Mouse (Mus musculus): ENCODE data around the gene Kcne1. TPM values are rescaled to one million over a fixed set of nuclear protein-coding genes. Genes with fewer than 3 reads are reported as not detected.
A peak's percentile ranks its signal among the peaks of the same experiment; 100 is the strongest.

Kcne1 gene
- 0.13 and 0.69 TPM in 2 replicates for polyA plus RNA-seq (2016; fragmentation: Nextera tagmentation; extraction: Ambion mirVana)

GRCm38 (mm10) chr16:92359229-92359628, at the start of gene Kcne1:
Kcne1 (minus strand) TSS chr16:92359468.
- Histone ChIP-seq H3K36me3 (no peaks in the 10 kb centered on the region), H3K4me1 (peaks cover 16% of the 10 kb centered on the region), H3K27ac (no peak within 1 kb of the TSS), H3K9me3 (no peaks in the 10 kb centered on the region), H3K4me3 (no peak within 1 kb of the TSS), H3K9ac (no peak within 1 kb of the TSS), H3K27me3 (peaks cover 11% of the 10 kb centered on the region), H3K4me2 (replicated peaks) (no peak within 1 kb of the TSS)
- ATAC-seq (ENCODE audit: insufficient number of reproducible peaks, insufficient read depth, low FRiP score, low TSS enrichment), result peak; percentile 11; the same call in 1 of the 2 replicates
- whole genome bisulfite sequencing, result 53% methylated on average over 9 of the region's 9 CpGs

GRCm38 (mm10) chr16:92407883-92408282, 48.6 kb upstream of the Kcne1 start:
- WGBS, result 56% methylated on average over 2 of the region's 2 CpGs
- Histone ChIP-seq H3K4me2 (replicated peaks) (no peak overlapping the region), H3K36me3 (no peaks in the 10 kb centered on the region), H3K27ac (no peak overlapping the region), H3K27me3 (no peaks in the 10 kb centered on the region), H3K4me1 (peaks cover 16% of the 10 kb centered on the region), H3K4me3 (no peak overlapping the region), H3K9me3 (no peaks in the 10 kb centered on the region), H3K9ac (no peak overlapping the region)
- no peak for ATAC-seq (ENCODE audit: insufficient number of reproducible peaks, insufficient read depth, low FRiP score, low TSS enrichment)

GRCm38 (mm10) chr16:92404141-92404540, 44.9 kb upstream of the Kcne1 start:
- 94% methylated on average over 2 of the region's 2 CpGs for WGBS
- no peaks in the 10 kb centered on the region for H3K36me3 ChIP-seq

GRCm38 (mm10) chr16:92403069-92403468, 43.8 kb upstream of the Kcne1 start:
- H3K27ac ChIP-seq, result no peak overlapping the region
- H3K4me1 ChIP-seq, result peaks cover 47% of the 10 kb centered on the region
- H3K9me3 ChIP-seq, result no peaks in the 10 kb centered on the region
- H3K4me3 ChIP-seq, result no peak overlapping the region
- H3K4me2 ChIP-seq (replicated peaks), result no peak overlapping the region
- 0 out of 2 replicates have a peak, but pooled peaks cover 6% of the 10 kb centered on the region for H3K27me3 ChIP-seq
- H3K36me3 ChIP-seq, result no peaks in the 10 kb centered on the region
- no peak overlapping the region for H3K9ac ChIP-seq
- 77% methylated on average over 10 of the region's 10 CpGs for WGBS
- ATAC-seq (ENCODE audit: insufficient number of reproducible peaks, insufficient read depth, low FRiP score, low TSS enrichment), result no peak

More at GRCm38 (mm10) chr16:92404141-92404540, 44.9 kb upstream of the Kcne1 start:
- Histone ChIP-seq H3K4me1 (peaks cover 37% of the 10 kb centered on the region), H3K27me3 (no peaks in the 10 kb centered on the region), H3K27ac (no peak overlapping the region), H3K9me3 (no peaks in the 10 kb centered on the region), H3K4me3 (no peak overlapping the region), H3K9ac (no peak overlapping the region), H3K4me2 (replicated peaks) (no peak overlapping the region)
- ATAC-seq (ENCODE audit: insufficient number of reproducible peaks, insufficient read depth, low FRiP score, low TSS enrichment), result no peak

GRCm38 (mm10) chr16:92402216-92402615, 42.9 kb upstream of the Kcne1 start:
- H3K27me3 ChIP-seq, result 0 out of 2 replicates have a peak, but pooled peaks cover 6% of the 10 kb centered on the region
- no peak overlapping the region for H3K9ac ChIP-seq
- H3K4me1 ChIP-seq, result peaks cover 53% of the 10 kb centered on the region
- no peaks in the 10 kb centered on the region for H3K9me3 ChIP-seq
- H3K36me3 ChIP-seq, result no peaks in the 10 kb centered on the region
- no peak overlapping the region for H3K27ac ChIP-seq
- ATAC-seq (ENCODE audit: insufficient number of reproducible peaks, insufficient read depth, low FRiP score, low TSS enrichment), result no peak
- 34% methylated on average over 8 of the region's 8 CpGs for WGBS
- H3K4me3 ChIP-seq, result no peak overlapping the region
- no peak overlapping the region for H3K4me2 ChIP-seq (replicated peaks)

GRCm38 (mm10) chr16:92401206-92401605, 41.9 kb upstream of the Kcne1 start:
- no peak for ATAC-seq (ENCODE audit: insufficient number of reproducible peaks, insufficient read depth, low FRiP score, low TSS enrichment)
- H3K4me1 ChIP-seq, result peaks cover 53% of the 10 kb centered on the region
- peak overlapping the region; percentile 61; the same call in 1 of the 2 replicates for H3K4me2 ChIP-seq (replicated peaks)
- H3K9me3 ChIP-seq, result no peaks in the 10 kb centered on the region
- no peak overlapping the region for H3K27ac ChIP-seq
- H3K36me3 ChIP-seq, result peaks cover 3% of the 10 kb centered on the region; the same call in 1 of the 2 replicates
- peaks cover 8% of the 10 kb centered on the region; the same call in 1 of the 2 replicates for H3K27me3 ChIP-seq
- H3K9ac ChIP-seq, result no peak overlapping the region
- 48% methylated on average over 10 of the region's 10 CpGs for WGBS
- H3K4me3 ChIP-seq, result no peak overlapping the region

GRCm38 (mm10) chr16:92399490-92400458, 40.5 kb upstream of the Kcne1 start:
- Histone ChIP-seq H3K4me3 (peak overlapping the region; percentile 30), H3K9me3 (no peaks in the 10 kb centered on the region), H3K4me2 (replicated peaks) (peak overlapping the region; percentile 61), H3K9ac (peak overlapping the region; percentile 35), H3K4me1 (peaks cover 62% of the 10 kb centered on the region), H3K36me3 (peaks cover 13% of the 10 kb centered on the region), H3K27me3 (peaks cover 8% of the 10 kb centered on the region; the same call in 1 of the 2 replicates), H3K27ac (peak overlapping the region; percentile 80)
- ATAC-seq (ENCODE audit: insufficient number of reproducible peaks, insufficient read depth, low FRiP score, low TSS enrichment), result peak; percentile 42; the same call in 1 of the 2 replicates
- under 1% methylated on average over 37 of the region's 37 CpGs for WGBS

GRCm38 (mm10) chr16:92398574-92399118, 39.4 kb upstream of the Kcne1 start:
- ATAC-seq (ENCODE audit: insufficient number of reproducible peaks, insufficient read depth, low FRiP score, low TSS enrichment), result no peak
- H3K4me1 ChIP-seq, result peaks cover 62% of the 10 kb centered on the region

GRCm38 (mm10) chr16:92397745-92398573, 38.7 kb upstream of the Kcne1 start:
- no peak overlapping the region for H3K4me3 ChIP-seq
- no peak overlapping the region; the same call in 1 of the 2 replicates for H3K4me2 ChIP-seq (replicated peaks)
- WGBS, result 52% methylated on average over 10 of the region's 10 CpGs
- no peaks in the 10 kb centered on the region for H3K9me3 ChIP-seq
- peaks cover 17% of the 10 kb centered on the region for H3K36me3 ChIP-seq
- H3K27ac ChIP-seq, result no peak overlapping the region
- H3K4me1 ChIP-seq, result peaks cover 62% of the 10 kb centered on the region
- ATAC-seq (ENCODE audit: insufficient number of reproducible peaks, insufficient read depth, low FRiP score, low TSS enrichment), result no peak
- peaks cover 8% of the 10 kb centered on the region; the same call in 1 of the 2 replicates for H3K27me3 ChIP-seq
- H3K9ac ChIP-seq, result no peak overlapping the region

More at GRCm38 (mm10) chr16:92398574-92399118, 39.4 kb upstream of the Kcne1 start:
- Histone ChIP-seq H3K27ac (no peak overlapping the region), H3K9ac (no peak overlapping the region), H3K4me2 (replicated peaks) (peak overlapping the region; percentile 61), H3K4me3 (no peak overlapping the region; the same call in 1 of the 2 replicates), H3K27me3 (peaks cover 8% of the 10 kb centered on the region; the same call in 1 of the 2 replicates), H3K36me3 (peaks cover 13% of the 10 kb centered on the region), H3K9me3 (no peaks in the 10 kb centered on the region)
- 48% methylated on average over 6 of the region's 6 CpGs for WGBS

GRCm38 (mm10) chr16:92393732-92394131, 34.5 kb upstream of the Kcne1 start:
- Histone ChIP-seq H3K27me3 (peaks cover 8% of the 10 kb centered on the region; the same call in 1 of the 2 replicates), H3K9ac (no peak overlapping the region), H3K9me3 (no peaks in the 10 kb centered on the region), H3K27ac (no peak overlapping the region), H3K4me2 (replicated peaks) (no peak overlapping the region), H3K4me1 (peaks cover 21% of the 10 kb centered on the region), H3K4me3 (no peak overlapping the region), H3K36me3 (peaks cover 26% of the 10 kb centered on the region)
- 100% methylated on average over 3 of the region's 3 CpGs for WGBS
- ATAC-seq (ENCODE audit: insufficient number of reproducible peaks, insufficient read depth, low FRiP score, low TSS enrichment), result no peak

GRCm38 (mm10) chr16:92387692-92388091, 28.4 kb upstream of the Kcne1 start:
- 48% methylated on average over 10 of the region's 10 CpGs for WGBS
- no peak overlapping the region for H3K9ac ChIP-seq

More at GRCm38 (mm10) chr16:92387692-92388091, 28.4 kb upstream of the Kcne1 start:
- Histone ChIP-seq H3K27me3 (no peaks in the 10 kb centered on the region), H3K4me3 (no peak overlapping the region), H3K27ac (no peak overlapping the region), H3K9me3 (no peaks in the 10 kb centered on the region), H3K4me1 (no peaks in the 10 kb centered on the region), H3K4me2 (replicated peaks) (no peak overlapping the region), H3K36me3 (peaks cover 6% of the 10 kb centered on the region)
- no peak for ATAC-seq (ENCODE audit: insufficient number of reproducible peaks, insufficient read depth, low FRiP score, low TSS enrichment)

Data from embryonic facial prominence, embryonic 12.5 days (tissue).